Mouse (Mus musculus) intestine, embryonic 15.5 days (tissue): ENCODE data around the gene Gm11397. TPM values are rescaled to one million over a fixed set of nuclear protein-coding genes. Genes with fewer than 3 reads are reported as not detected.
"Not testable (repeated sequence)": the region's sequence is repeated elsewhere in the genome, so short reads cannot be mapped to it uniquely, and the experiment has no call there.

Source experiments
- ATAC-seq: fragments of 200-750 bp; cut with Nextera tagmentation; 2 replicates; pipeline ENCODE4 v1.8.0; 2017; ENCODE audit warnings: moderate TSS enrichment, moderate library complexity
- H3K27ac ChIP-seq: fragments of 300-500 bp; sonication (generic); 2 replicates; pipeline ENCODE4 v1.5.1; 2015; ENCODE audit warnings: mild to moderate bottlenecking, inconsistent platforms
- H3K27me3 ChIP-seq: fragments of 300-500 bp; sonication (generic); replicated peaks from 2 replicates; pipeline ENCODE4 v1.6.1; 2015; ENCODE audit warnings: inconsistent platforms
- H3K36me3 ChIP-seq: fragments of 300-500 bp; sonication (generic); 2 replicates; pipeline ENCODE4 v1.6.1; 2015; ENCODE audit warnings: inconsistent platforms
- H3K4me1 ChIP-seq: fragments of 300-500 bp; sonication (generic); replicated peaks from 2 replicates; pipeline ENCODE4 v1.6.1; 2015; ENCODE audit warnings: inconsistent platforms
- H3K4me2 ChIP-seq: fragments of 300-500 bp; sonication (generic); replicated peaks from 2 replicates; pipeline ENCODE4 v1.6.1; 2015; ENCODE audit warnings: mild to moderate bottlenecking, inconsistent platforms
- H3K4me3 ChIP-seq: fragments of 300-500 bp; sonication (generic); replicated peaks from 2 replicates; pipeline ENCODE4 v1.5.1; 2015; ENCODE audit warnings: inconsistent platforms
- H3K9ac ChIP-seq: fragments of 300-500 bp; sonication (generic); 2 replicates; pipeline ENCODE4 v1.6.1; 2015; ENCODE audit warnings: inconsistent platforms
- H3K9me3 ChIP-seq: fragments of 300-500 bp; sonication (generic); 2 replicates; pipeline ENCODE4 v1.6.1; 2016; ENCODE audit warnings: inconsistent platforms
- WGBS: fragments of 180-500 bp; shearing (Covaris S2); methylation state at CpG from one replicate; pipeline ENCODE4 v1.1.7; 2015; 5-methylcytosine and 5-hydroxymethylcytosine counted together
- polyA plus RNA-seq: library from polyadenylated mRNA; unstranded; fragments of >200 nt; fragmentation: Nextera tagmentation; extraction: Ambion mirVana; gene quantifications from 2 replicates; pipeline ENCODE4 v1.2.1, GENCODE M21; 2015

The Gm11397 gene
- polyA plus RNA-seq: not detected in 2 replicates

- H3K27me3 ChIP-seq, H3K9me3 ChIP-seq, H3K4me1 ChIP-seq, H3K27ac ChIP-seq, ATAC-seq, H3K4me3 ChIP-seq, H3K4me2 ChIP-seq, H3K9ac ChIP-seq, H3K36me3 ChIP-seq: not testable (repeated sequence)
- 90% methylated on average over 2 of the region's 2 CpGs for WGBS
These were observed at the start of gene Gm11397 for GRCm38 (mm10) chr13:33395461-33395860. Gene Gm11397, plus strand, starts transcription at chr13:33395761.

GRCm38 (mm10) chr13:33356666-33357065 lies 38.9 kb upstream of the Gm11397 start:
- WGBS: 93% methylated on average over 1 of the region's 1 CpGs
- H3K4me1 ChIP-seq, ATAC-seq: not testable (repeated sequence)

GRCm38 (mm10) chr13:33432714-33433113 lies 37.2 kb downstream of the Gm11397 start:
- not testable (repeated sequence) for H3K27me3 ChIP-seq, H3K27ac ChIP-seq, ATAC-seq, H3K9ac ChIP-seq, H3K9me3 ChIP-seq, H3K4me1 ChIP-seq, H3K4me3 ChIP-seq, H3K36me3 ChIP-seq, H3K4me2 ChIP-seq

More at GRCm38 (mm10) chr13:33356666-33357065, 38.9 kb upstream of the Gm11397 start:
- not testable (repeated sequence) for H3K9ac ChIP-seq, H3K4me3 ChIP-seq, H3K27ac ChIP-seq, H3K27me3 ChIP-seq, H3K9me3 ChIP-seq, H3K36me3 ChIP-seq, H3K4me2 ChIP-seq

Other genes with a start within 250 kb of the Gm11397 start
- gene Serpinb9c, start 236.0 kb upstream of the Gm11397 start, polyA plus RNA-seq: not detected in 2 replicates
- gene Serpinb9d, start 202.8 kb upstream of the Gm11397 start, polyA plus RNA-seq: not detected in 2 replicates
- gene Serpinb9e, start 146.1 kb upstream of the Gm11397 start, polyA plus RNA-seq: not detected in 2 replicates
- not detected in 2 replicates for gene Serpinb9f, start 71.7 kb upstream of the Gm11397 start, polyA plus RNA-seq
- gene Serpinb9g, start 89.0 kb downstream of the Gm11397 start, polyA plus RNA-seq: not detected in 2 replicates